Mouse (Mus musculus) large intestine, adult 2 months (tissue): Measurements from ENCODE around the gene Bst2. TPM values are rescaled to one million over a fixed set of nuclear protein-coding genes. Genes with fewer than 3 reads are reported as not detected.
"Not testable (repeated sequence)": the region's sequence is repeated elsewhere in the genome, so short reads cannot be mapped to it uniquely, and the experiment has no call there.

ENCODE experiments used
- DNase-seq: peaks from one replicate; pipeline ENCODE4 v3.0.0-alpha.2; 2012; ENCODE audit warnings: low read depth, low spot score
- WGBS: fragments of 180-500 bp; shearing (Covaris S2); methylation state at CpG from one replicate; pipeline ENCODE4 v1.1.7; 2018; 5-methylcytosine and 5-hydroxymethylcytosine counted together
- polyA plus RNA-seq: library from polyadenylated mRNA; depleted of rRNA; stranded (reverse); fragments of >200 nt; gene quantifications from 2 replicates; pipeline ENCODE4 v1.2.3, GENCODE M21; 2012

Bst2 gene
- polyA plus RNA-seq, 1 experiment = 114 TPM

DNA sequence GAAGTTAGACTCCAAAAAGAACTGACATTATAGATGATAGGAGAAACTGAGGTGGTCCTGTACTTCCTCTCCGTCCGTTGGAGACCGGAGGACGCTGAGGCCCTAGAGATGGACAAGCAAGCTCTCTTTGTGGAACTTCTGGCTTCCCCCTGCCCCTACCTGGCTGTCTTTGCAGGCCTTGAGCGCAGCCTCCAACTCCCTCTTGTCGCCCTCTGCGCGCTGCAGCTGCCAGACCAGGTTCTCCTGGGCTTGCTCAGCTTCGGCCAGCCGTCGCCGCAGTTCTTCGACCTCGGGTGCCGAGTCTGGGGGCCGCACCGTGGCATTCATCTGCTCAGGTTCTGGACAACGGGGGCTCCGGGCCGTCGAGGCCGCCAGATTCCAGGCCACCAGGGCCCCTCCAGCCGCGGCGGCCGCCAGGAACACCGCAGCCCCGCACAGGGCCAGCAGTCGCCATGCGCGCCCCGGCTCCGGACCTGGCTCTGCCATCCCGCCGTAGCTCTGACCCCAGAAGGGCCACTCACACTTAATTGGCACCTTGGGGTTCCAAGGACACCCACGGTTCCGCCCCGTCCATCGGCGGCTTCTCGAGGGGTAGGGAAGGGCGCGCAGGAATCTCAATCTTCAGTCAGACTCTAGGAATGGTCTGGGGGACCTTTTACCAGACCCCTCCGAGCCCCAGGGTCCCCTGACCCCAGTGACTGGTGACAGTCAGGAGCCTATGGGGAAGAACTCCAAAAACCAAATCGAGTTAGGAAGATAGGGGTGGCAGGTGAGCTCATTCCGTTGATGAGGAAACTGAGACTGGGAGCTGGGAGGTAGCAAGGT, 11.8 kb downstream of the Bst2 start, which contains the start of gene Ccdc194:
Gene Ccdc194, minus strand, starts transcription at position 486 of the 825 bp plus-strand sequence.
- WGBS = 25% methylated on average over 46 of the region's 46 CpGs
- no peak for DNase-seq

DNA sequence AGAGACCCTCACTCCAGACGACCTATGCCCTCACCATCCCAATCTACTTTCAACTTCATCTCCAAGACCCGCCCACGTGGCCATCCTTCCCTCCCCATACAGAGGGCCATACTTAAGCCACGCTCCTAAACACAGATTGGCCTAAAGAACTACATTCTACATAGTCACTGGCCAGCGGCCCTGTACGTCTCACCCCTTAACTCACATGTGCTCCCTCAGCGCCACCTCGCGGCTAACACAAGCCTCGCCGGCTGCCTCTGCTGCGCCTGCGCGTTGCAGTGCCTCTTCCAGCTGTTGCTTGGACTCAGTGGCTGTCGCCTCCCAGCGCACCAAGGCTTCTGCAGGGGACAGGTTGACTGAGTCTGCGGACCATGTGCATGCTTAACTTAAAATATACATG, 15.6 kb downstream of the Bst2 start:
- WGBS = 2% methylated on average over 17 of the region's 17 CpGs
- peak; percentile 78 for DNase-seq

DNA sequence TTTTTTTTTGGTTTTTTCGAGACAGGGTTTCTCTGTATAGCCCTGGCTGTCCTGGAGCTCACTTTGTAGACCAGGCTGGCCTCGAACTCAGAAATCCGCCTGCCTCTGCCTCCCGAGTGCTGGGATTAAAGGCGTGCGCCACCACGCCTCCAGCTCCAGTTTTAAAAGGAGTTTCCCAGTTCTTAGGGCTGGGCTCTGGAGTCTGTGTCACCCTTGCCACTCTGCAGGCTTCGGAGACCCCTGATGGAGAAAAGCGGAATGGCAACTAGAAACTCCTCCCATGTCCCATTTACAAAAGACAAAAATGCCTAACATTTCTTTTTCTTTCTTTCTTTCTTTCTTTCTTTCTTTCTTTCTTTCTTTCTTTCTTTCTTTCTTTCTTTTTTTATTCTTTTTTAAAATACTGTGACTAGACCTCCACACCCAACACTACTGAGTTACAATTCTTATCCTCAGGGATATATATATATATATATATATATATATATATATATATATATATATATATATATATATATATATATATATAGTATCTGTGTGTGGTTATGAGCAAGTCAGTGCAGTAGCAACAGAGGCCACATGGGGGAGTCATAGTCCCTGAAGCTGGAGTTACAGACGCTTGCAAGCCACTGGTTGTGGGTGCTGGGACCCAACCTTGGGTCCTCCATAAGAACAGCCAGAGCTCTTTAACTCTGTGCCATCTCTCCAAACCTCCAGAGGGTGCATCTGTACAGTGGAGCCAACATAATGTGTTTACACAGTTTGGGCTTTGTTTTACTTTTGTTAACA, 18.0 kb downstream of the Bst2 start:
- DNase-seq = not testable (repeated sequence)
- 22% methylated on average over 9 of the region's 10 CpGs for WGBS

DNA sequence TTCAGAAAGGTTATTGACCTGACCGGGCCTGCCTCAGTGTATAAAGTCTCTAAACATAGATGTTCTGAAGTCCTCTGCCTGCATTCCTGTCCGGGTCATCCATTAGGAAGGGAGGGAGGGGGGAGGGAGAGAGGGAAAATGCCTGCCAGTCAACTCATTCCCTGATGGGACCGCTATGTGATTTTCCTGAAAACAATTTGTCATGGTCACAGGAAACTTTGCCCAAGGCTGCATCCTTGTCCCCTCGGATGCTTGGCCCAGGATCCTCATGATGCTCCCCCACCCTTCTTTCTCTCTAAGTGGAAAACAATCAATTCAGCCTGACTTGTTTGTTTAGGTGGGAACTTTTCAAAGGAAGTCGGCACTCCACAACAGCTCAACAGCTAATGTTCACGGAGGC, 20.5 kb downstream of the Bst2 start:
- 14% methylated on average over 6 of the region's 6 CpGs for WGBS
- no peak for DNase-seq

DNA sequence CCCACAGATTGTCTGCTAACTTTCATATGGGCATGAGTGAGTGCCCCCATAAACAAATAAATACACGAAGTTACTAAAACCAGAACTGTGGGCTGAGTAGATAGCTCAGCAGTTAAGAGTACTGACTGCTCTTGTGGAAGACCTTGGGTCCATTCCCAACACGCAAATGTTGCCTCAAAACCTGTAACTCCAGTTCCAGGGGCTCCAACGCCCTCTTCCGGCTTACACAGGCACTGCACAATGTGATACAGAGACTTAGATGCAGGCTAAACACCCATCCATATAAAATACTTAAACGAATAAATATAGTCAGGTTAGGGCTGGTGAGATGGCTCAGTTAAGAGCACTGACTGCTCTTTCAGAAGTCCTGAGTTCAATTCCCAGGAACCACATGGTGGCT, 22.2 kb downstream of the Bst2 start:
- no peak for DNase-seq
- 58% methylated on average over 5 of the region's 5 CpGs for WGBS

DNA sequence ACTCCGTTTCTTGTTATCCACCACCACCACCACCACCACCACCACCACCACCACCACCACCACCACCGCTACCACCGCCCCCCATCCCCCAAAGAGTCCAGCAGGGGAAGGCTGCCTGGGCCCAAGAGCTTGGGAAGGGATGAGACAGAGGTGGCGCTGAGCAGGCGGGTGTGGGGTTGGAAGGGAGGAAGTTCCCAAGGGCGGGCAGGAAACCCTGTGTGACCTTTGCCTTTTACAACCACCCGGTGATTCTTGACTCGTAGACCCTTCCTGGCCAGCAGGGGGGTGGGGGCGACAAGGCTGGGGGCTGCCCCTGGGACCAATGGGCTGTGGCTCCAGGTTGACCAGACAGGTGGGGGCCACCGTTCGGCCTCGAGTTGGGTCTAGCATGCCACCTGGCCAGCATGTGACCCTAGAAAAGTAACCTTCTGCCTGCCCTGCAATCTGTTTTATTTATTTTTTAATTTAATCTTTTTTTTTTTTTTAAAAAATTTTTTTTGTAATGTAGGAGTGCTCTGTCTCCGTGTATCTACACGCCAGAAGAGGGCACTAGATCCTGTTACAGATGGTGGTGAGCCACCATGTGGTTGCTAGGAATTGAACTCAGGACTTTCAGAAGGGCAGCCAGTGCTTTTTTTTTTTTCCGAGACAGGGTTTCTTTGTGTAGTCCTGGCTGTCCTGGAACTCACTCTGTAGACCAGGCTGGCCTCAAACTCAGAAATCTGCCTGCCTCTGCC, 24.1 kb downstream of the Bst2 start:
- no peak for DNase-seq
- 53% methylated on average over 15 of the region's 15 CpGs for WGBS

DNA sequence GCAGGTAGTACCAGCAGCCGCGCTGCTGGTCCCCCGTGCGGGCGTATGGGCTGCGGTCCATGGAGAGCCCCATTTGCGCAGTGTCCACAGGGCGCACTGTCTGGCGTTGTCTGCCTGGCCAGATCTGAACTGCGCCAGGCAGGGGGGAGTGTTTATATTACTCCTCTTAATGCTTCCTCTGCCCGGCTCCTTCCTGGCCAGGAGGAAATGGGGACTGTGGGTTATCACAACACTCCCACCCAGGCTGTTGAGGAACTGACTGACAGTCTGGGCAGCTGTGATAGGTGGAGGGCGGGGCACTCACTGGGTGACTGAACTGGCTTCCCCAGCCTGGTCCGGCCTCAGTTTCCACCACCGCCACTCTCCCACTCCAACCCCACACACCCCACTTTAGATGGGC, 25.6 kb downstream of the Bst2 start, which contains the start of gene Plvap:
Gene Plvap, minus strand, starts transcription at position 109 of the 400 bp plus-strand sequence.
- DNase-seq = no peak
- 35% methylated on average over 14 of the region's 14 CpGs for WGBS

DNA sequence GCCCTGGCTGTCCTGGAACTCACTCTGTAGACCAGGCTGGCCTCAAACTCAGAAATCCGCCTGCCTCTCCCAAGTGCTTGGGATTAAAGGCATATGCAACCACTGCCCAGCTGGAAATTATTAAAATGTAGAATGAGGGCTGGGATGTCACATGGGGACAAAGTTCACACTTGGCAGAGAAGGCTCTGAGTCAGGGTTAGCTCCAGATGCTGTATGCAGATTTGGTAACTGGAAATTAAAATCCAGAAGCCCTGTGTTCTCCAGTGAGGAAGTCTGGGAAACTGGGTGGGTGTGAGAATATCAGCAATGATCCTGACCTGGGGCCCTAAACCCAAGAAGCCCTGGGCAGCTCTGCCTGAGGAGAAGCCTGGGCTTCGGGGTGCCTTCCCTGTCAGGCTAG, 27.9 kb downstream of the Bst2 start:
- no peak for DNase-seq
- 25% methylated on average over 2 of the region's 2 CpGs for WGBS

DNA sequence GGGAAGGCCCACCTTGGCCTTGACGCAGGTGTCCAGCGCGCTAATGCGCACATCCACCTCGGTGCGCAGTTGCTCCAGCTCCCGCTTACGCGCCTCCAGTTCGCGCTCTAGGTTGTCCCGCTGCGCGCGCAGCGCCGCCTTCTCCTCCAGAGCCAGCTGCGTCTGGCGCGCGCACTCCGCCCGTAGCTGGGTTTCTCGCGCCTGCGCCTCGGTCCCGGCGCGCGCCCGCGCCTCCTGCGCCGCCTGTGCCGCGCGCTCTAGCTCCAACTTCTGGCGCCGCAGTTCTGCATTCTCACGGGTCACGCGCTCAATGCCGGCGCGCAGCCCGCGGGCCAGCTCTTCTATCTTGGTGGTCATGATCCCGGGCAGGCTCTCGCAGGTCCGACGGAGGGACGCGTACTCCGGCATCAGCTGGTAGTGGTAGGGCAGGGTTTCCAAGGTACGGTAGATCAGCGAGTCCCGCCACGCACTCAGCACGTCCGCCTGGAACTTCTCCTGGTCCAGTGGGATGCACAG, 29.6 kb downstream of the Bst2 start:
- under 1% methylated on average over 61 of the region's 61 CpGs for WGBS
- DNase-seq = no peak

DNA sequence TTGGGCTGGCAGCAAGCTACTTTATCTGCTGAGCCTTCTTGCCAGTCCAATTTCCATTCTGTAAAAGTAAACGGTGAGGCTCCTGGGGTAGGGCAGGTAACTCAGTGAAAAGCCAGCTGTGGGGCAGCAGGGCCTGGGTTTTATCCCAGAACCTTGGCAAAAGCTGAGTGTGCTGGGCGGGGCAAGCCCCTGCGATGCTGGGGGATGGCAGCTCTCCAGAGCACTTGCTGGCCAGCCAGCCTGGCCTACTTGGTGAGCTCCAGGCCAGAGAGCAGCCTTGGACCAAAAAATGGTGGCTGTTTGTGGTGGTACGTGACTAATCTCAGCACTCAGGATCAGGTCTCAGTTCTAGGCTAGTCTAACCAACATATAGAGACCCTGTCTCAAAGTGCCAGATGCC, 31.3 kb downstream of the Bst2 start:
- no peak for DNase-seq
- 40% methylated on average over 4 of the region's 4 CpGs for WGBS

DNA sequence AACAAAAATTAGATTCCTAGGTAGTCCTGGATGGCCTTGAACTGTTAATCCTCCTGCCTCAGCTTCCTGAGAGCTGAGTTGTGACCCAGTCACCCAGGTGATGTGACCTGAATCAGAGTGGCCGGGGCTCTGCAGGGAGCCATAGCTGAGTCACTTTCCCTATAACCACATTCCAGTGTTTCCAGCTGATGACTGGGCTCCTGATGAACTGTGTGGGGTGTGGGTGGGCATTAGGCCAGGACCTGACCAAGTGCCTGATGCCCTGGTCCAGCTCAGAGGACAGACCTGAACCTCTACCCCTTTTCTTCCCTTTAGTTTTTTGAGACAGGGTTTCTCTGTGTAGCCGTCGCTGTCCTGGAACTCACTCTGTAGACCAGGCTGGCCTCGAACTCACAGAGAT, 31.9 kb downstream of the Bst2 start:
- WGBS = 90% methylated on average over 4 of the region's 4 CpGs

DNA sequence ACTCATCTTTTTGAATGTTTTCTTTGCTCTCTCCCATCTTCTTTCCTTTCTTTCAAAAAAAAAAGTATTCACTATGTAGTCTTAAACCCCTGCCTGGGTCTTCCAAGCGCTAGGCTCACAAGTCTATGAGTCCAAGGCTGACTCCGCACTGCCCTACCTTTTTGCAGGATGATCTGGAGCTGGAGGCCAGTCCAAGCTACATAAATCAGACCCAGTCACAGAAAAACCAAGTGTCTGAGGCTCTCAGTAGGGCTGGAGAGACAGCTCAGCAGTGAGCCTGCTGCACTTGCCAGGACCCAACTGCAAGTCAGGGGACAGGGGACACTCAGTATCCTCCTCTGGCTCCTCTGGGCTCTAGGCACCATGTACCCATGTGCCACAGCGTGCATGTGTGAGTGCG, 32.9 kb downstream of the Bst2 start:
- 87% methylated on average over 4 of the region's 4 CpGs for WGBS

More for the DNA sequence above, 31.9 kb downstream of the Bst2 start:
- no peak for DNase-seq

DNA sequence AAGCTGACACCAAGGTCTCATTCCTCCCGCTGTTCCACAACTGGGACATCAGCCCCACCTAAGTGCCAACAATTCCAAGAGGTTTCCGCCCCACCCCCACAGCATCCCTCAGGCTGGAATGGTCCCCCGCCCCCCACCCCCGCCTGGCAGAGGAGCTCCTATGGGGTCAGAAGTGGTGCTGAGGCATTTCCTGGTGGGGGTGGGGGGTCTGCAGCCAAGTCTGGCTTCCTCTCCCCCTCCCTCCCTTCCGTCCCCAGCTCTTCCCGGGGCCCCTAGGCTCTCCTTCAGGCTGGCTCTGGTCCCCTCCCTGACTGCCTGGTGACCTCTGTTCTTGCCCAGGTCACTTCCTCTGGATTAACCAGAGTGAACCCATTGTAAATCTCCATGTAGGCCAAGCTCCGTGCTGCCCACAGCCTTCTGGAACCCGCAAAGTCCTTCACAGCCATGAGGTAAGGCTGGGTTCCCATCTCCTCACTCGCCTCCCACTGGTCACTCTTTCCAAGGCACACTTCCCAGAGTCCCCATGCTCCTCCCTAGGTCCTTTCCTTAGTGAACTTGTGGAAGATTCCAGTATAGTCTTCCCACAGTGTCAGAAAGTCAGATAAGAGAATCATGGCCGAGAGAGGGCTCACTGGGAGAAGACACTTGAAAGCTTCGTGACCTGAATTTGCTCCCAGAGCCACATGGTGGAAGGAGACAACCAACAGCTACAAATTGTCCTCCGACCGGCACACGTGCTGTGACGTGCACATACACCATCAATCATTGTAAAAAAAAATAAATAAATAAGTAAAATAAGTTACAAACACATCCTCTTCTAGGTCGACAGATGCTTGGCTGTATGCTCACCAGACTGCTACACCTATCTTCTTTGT, 38.2 kb downstream of the Bst2 start:
- DNase-seq = no peak
- 41% methylated on average over 16 of the region's 16 CpGs for WGBS

More for the DNA sequence above, 32.9 kb downstream of the Bst2 start:
- no peak for DNase-seq

DNA sequence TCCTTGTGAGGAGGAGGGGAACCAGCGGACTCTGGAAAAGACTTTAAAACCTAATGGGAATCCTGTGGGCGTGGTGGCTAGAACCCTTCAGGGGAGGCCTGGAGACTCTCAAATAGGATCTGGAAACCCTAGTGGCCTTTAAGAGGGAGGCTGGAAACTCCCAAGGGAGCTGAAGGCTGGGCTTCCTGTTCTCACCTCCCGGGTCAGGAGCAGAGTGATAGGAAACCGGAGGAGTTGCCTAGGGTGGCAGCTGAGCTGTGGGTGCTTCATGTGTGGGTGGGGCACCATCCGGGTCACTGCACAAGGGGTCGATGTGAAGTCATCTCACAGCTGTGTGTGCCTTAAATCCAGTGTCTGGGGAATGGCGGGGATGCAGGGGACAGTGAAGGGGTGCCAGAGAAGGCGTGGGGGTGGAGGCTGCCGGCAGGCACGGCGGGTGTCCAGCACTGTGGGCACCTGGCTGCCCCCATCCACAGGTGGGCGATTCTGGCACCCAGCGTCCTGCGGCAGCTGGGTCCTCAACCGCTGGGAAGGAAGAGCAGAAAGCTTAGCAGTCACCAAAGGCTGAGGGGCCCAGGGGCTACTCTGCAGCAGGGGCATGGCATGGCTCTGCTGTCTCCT, 39.3 kb downstream of the Bst2 start:
- no peak for DNase-seq
- WGBS = 41% methylated on average over 15 of the region's 15 CpGs

DNA sequence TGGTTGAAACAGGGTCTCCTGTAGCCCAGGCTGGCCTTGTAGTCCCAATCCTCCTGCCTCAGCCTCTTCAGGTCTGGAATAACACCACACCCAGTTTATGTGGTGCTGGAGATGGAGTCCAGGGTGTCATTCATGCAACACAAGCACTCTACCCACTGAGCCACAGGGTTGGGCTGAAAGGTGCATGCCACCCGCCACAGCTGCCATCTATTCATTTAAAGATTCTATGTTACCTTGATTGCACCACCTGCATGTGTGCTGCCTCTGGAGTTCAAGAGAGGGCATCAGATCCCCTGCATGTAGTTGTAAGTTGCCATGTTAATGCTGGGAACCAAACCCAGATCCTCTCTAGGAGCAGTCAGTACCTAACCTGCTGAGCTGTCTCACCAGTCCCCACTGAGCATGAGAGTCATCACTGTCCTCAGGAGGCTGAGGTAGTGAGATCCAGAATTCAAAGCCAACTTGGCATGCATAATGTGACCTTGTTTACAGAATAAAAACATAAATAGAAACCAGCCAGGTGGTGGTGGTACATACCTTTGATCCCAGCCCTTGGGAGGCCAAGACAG, 40.1 kb downstream of the Bst2 start:
- WGBS = 92% methylated on average over 1 of the region's 1 CpGs
- DNase-seq = no peak

DNA sequence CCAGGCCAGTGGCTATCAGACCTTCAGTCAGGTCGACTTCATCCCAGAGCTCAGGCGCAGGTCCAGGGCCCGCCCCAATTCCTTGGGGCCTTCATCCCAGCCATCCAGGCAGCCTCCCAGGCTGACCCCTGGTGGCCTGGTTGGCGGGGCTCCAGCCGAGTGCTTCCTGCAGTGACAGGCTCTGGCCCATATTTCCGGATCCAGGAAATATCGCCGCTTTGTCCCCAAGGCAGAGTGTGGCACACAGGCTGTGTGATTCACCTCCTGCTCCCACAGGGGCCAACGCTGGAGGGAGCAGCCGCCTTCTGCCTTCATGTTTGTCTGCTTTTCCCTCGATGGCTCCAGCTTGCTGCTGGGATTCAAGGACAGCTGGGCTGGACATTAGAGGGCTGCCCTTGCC, 40.8 kb downstream of the Bst2 start:
- DNase-seq = no peak
- WGBS = 42% methylated on average over 11 of the region's 11 CpGs

DNA sequence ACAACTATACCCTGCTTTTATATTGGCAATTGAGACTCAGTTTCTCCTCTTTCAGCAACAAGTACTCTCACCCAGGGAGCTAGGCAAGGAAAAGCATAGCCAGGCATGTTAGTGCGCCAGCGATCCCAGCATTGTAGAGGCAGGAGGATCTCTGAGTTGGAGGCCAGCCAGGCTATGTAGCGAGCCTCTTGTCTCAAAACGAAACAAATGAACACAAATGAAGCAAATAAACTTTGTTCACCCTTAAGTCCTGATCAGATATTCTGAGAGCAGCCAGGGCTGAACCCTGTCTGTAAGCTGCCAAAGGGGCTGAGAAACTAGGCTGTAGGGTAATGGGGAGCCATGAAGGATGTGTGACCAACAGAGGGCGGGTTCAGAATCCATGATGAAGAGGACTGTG, 41.4 kb downstream of the Bst2 start:
- WGBS = 84% methylated on average over 5 of the region's 5 CpGs
- no peak for DNase-seq

DNA sequence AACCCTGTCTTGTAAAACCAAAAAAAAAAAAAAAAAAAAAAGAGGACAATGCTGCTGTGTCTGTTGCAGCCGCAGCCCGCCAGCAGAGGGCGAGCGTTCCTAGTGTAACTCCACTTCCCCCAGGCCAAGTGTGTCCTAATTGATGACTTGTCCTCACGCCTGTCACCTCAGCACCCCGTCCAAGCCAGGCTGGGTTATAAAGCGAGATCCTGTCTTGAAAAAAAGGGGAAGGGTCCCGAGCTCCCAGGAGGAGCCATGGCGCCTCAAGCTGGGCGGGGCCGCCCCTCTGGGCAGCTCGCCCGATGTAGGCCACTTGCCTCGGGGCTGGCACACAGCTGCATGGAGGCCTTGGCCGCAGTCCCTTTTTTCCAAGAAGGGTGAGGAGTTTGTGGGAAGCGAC, 42.2 kb downstream of the Bst2 start:
- WGBS = 19% methylated on average over 16 of the region's 16 CpGs
- DNase-seq = no peak
